Mouse (Mus musculus): ENCODE measurements around the gene Gm17018. TPM values are rescaled to one million over a fixed set of nuclear protein-coding genes. Genes with fewer than 3 reads are reported as not detected.

Gene Gm17018
- total RNA-seq, 4 experiments from 2014 or later, result 60.3 to 75.7 (median 69.0) TPM

DNA sequence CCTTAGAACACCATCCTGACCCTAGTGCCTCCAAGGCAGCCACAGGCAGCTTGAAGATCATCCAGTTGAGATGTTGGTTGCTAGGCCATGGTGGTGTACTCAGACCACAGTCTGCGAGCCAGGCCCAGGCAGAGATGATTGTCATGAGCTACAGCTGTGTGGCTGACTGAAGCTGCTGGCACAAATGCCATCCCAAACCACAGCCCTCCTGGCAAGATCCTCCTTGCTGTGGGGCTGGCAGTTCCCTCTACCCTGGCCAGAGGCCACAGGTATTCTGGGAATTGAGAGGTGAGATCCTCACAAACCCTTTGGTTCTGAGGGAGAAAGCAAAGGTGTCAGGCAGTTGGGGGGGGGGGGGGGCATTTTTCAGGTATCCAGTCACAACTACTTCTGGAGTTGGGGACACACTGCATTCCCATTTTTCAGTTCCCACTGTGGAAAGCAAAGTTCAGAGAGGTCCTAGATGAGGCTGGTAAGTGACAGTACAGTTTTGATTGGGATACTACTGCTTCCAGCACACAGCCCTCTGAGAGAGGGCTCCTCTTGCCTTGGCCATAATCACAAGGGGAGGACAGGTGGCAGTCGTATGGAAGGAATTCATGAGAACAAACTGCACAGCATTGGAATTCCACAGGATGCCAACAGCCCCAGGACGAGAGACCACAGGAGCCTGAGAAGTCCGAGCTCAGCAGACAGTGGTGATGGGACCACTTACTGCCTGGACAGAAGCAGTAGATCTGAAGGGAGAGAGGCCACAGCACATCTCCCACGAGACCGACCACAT lies 27.3 kb downstream of the Gm17018 start:
- DNase-seq (ENCODE audit: low spot score in 2 of 2), result no peak

DNA sequence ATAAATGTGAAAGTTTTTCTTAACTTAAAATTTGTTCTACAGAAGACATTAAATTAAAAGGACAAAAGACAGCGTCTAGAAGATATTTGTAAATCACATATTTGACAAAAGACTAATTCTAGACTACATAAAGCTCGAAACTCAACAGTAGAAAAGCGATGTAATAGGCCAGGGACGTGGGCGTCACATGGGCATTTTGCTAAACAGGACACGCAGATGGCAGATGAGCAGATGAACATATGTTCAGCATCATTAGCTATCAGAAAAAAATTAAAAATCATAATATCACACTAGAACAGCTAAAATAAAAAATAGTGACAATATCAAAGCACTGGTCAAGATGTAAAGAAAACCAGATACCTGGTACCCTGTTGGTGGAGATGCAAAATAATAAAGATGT lies 29.3 kb downstream of the Gm17018 start:
- no peak for DNase-seq (ENCODE audit: low spot score in 2 of 2)

DNA sequence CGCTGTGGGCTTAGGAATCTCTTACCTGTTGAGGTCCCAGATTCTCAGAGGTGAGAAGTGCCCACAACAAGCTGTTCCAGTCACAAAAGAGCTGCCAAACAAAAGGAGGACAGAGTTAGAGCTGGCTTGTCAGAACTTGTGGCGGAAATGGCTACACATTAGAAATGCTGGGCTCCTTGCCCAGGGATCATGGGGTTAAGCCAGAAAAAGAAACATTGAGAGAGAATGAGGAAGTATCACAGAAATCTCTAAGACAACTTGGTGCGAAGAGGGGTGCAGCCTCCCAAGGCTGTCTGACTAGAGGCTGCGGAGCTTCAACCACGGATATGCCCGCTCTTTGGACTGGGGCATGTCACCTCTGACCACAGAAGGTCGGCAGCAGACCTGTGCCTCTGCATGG lies 31.3 kb downstream of the Gm17018 start:
- no peak for DNase-seq (ENCODE audit: low spot score in 2 of 2)

DNA sequence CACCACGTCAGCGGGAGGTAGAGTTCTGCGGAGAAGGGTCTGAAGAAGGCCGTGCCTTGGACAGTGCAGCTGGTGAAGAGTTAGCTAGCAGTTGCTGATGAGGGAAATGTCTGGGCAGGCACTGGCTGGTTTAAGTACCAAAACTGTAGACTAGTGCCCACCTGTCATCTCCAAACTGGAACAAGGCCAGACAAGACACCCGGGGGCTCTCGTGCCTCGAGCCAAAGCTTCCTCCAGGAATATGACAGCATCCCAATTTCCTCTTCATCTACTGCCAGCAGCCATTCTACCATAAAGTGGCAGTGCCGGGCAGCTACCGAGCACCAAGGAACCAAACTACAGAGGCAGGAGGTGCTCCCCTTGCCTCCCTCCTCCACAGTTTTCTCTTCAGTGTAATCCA lies 32.5 kb downstream of the Gm17018 start:
- no peak for DNase-seq (ENCODE audit: low spot score in 2 of 2)

DNA sequence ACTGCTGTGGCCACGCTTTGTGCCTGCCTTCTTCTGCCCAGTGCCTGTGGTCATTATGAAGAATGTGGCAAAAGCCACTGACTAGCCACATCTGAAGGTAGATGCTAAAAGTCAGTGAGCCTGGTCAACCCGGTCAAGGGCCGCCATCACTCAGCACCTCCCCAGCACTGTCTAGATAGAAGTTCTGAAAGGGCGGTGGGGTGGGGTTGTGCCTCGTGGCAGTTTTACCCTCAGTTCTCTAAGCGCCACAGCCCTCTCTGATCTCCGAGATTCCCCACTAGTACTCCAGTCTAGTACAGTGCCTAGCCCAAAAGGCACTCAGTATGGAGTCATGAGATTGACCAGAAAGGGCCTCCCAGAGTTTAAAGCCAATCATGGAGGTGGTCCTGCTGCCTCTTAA lies 33.7 kb downstream of the Gm17018 start:
- no peak for DNase-seq (ENCODE audit: low spot score in 2 of 2)

DNA sequence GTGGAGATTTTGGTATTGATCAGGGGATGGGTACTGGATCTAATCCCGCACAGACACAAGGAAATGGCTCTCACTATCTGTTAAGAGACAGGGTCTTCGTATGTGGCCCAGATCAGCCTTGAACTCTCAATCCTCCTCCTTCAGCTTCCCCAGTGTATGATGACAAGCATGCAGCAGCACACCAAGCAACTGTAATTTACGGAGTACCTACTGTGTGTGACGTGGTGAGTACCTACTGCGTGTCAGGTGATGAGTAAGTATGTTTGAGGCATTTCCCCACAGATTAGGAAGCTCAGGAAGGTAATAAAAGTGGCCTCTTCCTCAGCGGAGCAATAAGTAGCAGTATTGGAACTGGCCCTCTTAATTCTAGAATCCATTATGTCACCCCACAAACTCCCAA lies 35.1 kb downstream of the Gm17018 start:
- no peak for DNase-seq (ENCODE audit: low spot score in 2 of 2)

DNA sequence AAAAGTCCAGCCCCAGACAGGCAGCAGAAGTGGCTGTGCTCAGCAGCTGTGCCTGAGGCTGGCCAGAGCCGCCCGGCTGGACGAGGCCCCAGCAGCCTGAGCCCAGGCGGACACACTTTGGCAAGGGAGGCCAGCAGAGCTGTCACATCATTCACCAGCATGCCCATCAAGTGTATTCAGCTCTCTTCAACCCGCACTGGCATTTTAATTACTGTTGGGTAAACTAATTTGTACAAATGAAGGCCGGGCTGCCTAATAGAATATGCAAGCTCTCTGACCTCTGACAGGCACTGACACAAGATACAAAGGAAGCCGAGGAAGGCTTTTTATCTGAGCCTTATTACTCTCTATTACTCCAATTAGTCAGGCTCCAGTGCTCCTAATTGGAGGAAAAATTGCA lies 35.6 kb downstream of the Gm17018 start:
- no peak for DNase-seq (ENCODE audit: low spot score in 2 of 2)

DNA sequence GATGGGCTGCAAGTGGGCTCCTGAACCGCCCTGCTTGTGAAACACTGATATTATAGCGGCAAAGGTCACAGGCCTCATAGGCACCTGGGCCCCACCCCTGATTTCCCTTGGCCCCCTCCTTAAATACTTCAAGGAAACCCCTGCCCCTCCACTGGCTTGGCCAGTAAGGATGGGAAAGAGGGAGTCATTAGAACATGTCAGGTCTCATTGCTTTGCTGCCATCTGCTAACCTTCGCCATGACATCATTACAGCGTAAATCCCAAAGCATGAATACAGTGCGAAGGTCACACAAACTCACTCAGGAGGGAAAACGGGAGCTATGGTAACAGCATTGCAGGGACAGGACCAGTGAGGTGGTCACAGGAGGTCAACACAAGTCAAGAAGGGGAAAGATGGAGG lies 36.0 kb downstream of the Gm17018 start:
- no peak for DNase-seq (ENCODE audit: low spot score in 2 of 2)

DNA sequence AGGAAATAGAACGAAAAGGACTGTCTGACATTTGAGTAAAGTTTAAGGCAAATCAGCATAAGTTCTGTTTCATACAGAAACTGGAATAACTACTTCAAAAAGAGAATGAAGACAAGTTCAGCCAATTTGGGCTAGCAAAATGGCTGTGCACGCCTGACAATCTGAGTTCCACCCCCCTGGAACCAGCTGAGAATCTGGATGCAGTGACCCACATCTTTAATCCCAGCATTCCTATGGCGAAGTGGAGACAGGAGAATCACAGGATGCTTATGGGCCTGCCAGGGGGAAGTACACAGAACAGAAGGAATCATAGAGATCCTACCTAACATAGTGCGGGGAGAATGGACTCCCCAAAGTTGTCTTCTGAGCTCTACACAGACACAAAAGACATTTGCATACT lies 36.7 kb downstream of the Gm17018 start:
- DNase-seq (ENCODE audit: low spot score in 2 of 2), result no peak

DNA sequence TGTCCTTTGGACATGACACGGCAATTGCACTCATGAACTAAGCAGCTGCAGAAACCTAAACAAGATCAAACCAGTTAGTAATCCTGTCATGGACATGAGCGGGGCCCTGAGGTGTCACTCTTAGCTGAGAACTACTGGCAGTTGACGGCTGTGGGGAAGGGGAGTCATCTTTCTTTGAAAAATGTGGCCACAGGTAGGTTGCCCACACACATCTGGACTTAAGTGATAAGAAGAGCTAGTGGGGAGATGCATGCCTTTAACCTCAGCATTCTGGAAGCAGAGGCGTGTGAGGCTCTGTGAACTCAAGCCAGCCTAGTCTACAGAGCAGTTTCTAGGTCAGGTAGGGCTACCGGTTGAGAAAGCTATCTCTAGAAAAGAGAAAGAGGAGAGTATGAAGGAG lies 42.2 kb downstream of the Gm17018 start:
- DNase-seq (ENCODE audit: low spot score in 2 of 2), result no peak

DNA sequence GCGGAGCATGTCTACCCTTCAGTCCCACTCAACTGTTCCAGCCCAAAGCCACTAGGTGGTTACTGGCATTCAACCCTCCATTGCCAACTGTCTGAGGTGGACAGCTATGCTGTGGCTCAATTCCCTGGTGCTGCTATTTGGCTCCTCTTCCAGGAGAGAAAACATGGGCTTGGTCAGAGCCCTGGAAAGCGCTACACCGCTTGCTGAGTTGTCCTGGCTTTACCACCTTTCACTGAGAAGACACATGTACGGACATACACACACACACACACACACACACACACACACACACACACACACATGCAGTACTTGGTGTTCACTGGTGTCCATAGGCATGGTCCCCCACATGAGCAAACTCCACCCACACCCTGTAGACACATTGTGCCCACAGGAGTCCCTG lies 46.3 kb downstream of the Gm17018 start:
- no peak for DNase-seq (ENCODE audit: low spot score in 2 of 2)

DNA sequence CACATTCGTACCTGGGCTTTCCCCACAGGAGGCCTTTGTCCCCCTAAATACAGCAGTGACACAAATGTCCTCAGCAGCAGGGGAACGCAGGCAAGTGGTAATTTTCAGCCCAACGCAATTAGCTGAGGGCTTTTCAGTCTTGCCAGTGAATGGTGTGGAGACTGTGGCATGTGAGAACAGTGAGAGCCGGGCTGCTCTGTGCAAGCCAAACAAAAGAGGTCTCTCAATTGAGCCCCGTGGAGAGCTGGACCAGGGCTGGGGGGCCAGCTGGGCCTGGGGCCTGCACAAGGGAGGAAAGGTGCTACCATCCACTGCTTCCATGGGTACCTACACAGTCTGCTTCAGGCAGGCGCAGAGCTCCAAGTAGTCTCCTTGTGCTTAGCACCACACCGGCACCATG lies 47.1 kb downstream of the Gm17018 start:
- DNase-seq (ENCODE audit: low spot score in 2 of 2), result no peak

DNA sequence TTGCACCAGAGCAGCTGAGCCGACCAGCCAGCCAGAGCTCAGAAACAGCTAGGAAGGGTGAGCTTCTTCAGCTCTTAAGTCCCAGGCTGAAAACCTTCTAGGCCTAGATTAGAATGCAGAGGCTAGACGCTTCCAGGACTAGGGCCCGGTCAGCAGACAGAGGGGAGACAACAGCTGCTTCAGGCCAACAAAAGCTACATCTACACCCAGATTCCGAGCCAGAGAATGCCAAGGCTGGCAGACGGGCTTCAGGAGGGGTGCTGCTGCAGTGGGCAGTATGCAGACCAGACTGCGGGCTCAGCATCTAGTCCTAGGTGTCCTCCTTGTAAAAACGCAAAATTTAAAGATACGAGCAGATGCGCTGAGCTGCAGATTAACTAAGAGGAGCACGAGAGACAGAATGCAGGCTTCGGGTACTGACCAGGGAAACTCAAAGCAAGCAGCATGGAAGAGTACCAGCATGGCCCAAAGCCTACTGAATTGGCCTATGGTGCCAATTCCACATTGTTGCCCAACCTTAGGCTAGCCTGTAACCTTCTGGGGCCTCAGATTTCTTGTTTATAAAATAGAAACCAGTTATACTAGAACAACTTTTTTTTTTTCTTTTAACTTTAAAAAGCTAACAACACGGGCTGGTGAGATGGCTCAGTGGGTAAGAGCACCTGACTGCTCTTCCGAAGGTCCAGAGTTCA lies 48.4 kb downstream of the Gm17018 start:
- DNase-seq (ENCODE audit: low spot score in 2 of 2), result no peak

DNA sequence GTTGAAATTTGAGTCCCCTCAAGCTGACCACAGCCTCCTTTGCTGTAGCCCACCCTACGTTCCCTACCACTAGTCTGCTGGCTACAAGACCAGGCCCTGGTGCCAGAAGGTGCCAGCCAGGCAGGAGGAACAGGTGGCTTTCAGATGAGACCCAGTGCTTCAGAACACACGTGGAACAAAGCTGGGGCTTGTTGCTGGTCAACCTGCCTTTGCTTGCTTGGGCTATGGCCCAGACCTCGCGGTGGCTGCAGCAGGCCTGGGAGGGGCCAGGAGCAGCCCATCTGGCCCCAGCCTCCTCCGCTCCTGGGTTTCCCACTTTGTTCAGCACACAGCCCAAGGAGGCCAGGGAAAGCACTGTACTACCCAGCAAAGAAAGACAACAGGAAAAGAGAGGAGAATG lies 50.4 kb downstream of the Gm17018 start:
- DNase-seq (ENCODE audit: low spot score in 2 of 2), result no peak

DNA sequence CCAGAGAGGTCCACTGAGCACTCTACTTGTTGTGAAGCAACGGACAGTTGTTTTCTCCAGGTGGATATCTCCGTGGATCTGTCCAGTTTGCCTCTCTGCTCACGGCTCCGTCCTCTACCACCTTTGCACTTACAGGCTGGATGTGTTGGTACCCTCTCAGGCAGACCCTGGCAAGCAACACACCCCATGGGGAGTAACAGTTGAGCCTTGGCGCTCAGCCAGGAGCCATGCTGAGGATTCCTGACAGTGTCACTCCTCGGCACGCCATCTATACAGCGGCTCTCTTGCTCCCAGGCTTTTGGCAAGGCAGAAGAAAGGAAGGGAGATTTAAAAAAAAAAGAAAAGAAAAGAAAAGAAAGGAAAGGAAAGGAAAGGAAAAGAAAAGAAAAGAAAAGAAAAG lies 54.0 kb downstream of the Gm17018 start:
- no peak for DNase-seq (ENCODE audit: low spot score in 2 of 2)

DNA sequence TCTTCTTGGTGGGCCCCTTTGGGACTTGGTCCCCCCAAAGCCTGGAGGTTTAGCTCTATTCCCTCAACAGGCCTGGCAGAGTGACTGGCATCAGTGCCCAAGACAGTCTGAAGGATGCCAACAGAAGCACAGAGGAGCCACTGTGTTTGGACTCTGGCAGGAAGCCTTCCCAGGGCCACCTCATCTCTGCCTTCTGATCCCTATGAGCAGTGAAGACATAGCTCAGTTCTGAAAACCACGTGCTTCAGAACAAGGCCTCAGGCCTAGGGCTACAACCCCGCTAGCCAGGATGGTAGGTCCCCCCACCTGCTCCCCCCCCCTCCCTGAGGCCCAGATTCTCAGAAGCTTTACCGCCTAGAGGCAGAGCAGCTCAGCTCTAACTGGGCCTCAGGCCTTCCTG lies 54.5 kb downstream of the Gm17018 start:
- no peak for DNase-seq (ENCODE audit: low spot score in 2 of 2)

DNA sequence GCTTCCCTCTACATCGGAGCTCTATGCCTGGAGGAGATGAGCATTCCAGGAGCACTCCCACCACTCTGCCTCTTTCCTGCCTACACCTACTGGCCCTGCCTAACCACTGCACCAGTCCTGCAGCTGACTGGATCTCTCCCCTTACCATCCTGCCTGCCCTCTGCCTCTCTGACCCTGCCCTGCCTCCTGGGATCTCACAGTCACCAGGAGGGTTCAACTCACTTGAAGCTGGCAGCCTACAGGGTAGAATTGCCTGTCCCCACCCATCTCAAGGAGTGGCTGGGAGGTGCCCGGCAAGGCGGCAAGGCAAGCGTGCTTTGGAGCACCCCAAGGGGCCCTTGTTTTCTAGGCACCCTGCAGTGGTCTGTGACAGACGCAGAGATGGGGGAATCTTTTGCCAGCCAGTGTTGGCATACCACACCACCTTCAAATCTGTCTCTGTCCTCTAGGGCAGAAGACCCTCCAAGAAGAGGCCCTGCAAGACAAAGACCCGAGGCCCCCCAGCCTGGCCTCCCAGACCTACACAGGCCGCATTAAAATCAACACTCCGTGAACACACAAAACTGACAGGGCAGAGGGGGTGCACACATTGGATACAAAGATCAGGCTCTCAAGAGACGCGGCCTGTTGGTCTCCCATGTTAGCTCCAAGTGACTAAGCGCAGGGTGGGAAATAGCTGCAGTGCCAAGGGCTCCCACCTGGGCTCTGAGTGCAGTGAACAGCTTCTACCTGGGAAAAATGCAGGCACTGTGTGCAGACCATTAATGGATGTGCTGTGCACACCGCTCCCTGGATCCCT lies 55.2 kb downstream of the Gm17018 start:
- DNase-seq (ENCODE audit: low spot score in 2 of 2), result no peak

DNA sequence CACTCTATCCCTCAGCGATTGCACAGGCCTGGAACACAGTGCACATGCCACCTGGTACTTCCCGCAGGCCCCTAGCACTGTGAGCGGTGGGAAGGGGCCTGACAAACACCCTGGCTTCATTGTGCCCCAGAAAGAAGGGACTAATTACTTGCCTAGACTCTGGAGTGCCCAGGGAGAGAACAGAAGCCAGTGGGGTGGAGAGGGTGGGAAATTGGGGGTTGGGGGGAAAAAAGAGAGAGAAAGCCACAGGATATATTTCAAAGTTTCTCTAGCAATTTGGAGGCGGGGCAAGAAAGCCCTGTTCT lies 55.8 kb downstream of the Gm17018 start:
- DNase-seq (ENCODE audit: low spot score in 2 of 2), result no peak

DNA sequence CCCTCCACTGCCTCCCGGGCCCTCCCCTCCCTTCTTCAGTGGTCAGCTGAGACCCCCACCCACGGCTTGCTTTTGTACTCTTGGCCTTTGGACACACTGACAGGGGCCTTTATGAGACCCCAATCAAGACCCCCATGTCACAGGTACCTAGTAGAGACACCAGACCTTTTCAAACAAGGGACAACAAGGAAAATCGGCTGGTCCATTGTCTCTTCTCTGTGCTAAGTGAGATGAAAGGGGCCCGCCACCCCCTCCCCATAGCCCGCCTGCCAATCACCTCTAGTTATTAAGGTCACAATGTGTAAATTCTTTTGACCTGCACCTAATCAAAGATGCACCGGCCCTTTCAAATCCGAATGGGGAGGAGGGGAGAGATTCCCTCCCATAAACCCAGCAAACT lies 56.3 kb downstream of the Gm17018 start:
- no peak for DNase-seq (ENCODE audit: low spot score in 2 of 2)

DNA sequence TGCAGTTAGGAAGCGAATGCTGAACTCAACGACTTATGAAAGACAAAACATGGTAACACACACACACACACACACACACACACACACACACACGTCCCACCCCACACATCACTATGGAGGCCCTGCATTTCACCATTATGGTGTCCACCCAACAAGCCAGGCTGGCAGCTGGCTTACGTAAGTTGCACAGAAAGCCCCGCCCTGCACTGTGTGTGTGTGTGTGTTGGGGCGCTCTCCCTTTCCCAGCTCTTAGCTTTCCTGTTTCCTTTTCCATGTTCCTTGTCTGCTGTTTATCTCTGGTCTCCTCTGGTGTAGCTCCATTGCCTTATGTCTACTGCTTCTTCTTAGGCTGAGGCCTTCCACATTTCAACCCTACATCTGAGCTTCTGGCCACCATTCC lies 57.8 kb downstream of the Gm17018 start:
- DNase-seq (ENCODE audit: low spot score in 2 of 2), result no peak

DNA sequence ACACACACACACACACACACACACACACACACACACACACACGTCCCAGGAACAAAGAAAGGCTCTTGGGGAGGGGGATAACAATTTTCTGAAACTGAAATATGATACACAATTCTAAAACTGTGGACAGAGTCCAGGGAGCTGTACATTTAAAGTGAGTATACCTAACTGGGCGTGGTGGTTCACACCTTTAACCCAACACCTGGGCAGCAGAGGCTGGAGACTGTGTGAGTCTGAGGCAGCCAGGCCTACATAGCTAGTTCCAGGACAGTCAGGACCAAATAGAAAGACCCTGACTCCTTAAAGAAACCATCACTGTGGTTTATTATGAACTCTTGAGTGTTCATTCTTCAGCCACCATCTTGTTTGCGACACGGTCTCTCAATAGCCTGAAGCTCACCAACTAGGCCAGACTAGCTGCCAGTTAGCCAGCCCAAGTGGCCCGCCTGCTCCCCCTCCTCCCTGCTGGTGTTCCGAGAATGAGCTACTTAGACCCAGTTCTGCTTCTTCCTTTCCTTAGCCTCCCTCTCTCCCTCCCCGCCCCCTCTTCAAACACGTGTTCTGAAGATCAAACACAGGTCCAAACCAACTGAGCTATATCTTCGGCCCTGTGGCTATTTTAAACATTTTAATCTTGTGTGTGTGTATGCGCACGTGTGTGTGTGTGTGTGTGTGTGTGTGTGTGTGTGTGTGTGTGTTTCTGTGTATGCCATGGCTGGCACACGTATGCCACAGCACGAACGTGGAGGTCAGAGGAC lies 59.5 kb downstream of the Gm17018 start:
- no peak for DNase-seq (ENCODE audit: low spot score in 2 of 2)

DNA sequence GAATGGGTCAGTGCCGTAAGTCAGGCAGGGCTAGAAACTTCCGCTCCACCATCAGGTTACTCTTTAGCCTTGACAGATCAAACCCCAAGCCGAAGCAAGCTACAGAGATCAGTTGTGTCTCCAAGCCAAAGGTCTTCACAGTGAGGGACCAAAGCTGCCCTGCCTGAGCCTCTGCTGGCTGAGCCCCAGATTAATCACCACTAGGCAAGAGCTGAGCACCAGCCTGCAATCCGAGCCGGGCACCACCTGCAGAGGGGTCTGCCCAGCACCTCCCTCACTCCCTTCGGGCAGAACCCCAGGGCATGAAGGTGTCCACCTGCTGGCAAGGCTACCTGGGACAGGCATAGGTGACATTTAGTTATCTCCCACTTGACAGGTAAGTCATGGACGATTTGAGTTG lies 60.6 kb downstream of the Gm17018 start:
- no peak for DNase-seq (ENCODE audit: low spot score in 2 of 2)
